Mouse (Mus musculus) stomach, embryonic 15.5 days (tissue): ENCODE results near the gene Aida. TPM values are rescaled to one million over a fixed set of nuclear protein-coding genes. Genes with fewer than 3 reads are reported as not detected.
A peak's percentile ranks its signal among the peaks of the same experiment; 100 is the strongest.

ENCODE experiments used
- ATAC-seq: fragments of 200-750 bp; cut with Nextera tagmentation; 2 replicates; pipeline ENCODE4 v1.8.0; 2017; ENCODE audit warnings: low read depth, moderate number of reproducible peaks, moderate TSS enrichment; ENCODE audit not compliant: insufficient read depth, low FRiP score
- H3K27ac ChIP-seq: fragments of 300-500 bp; sonication (generic); 2 replicates; pipeline ENCODE4 v1.5.1; 2015; ENCODE audit warnings: mild to moderate bottlenecking, inconsistent platforms
- H3K27me3 ChIP-seq: fragments of 300-500 bp; sonication (generic); replicated peaks from 2 replicates; pipeline ENCODE4 v1.6.1; 2015; ENCODE audit warnings: inconsistent platforms
- H3K36me3 ChIP-seq: fragments of 300-500 bp; sonication (generic); 2 replicates; pipeline ENCODE4 v1.6.1; 2015; ENCODE audit warnings: inconsistent platforms
- H3K4me1 ChIP-seq: fragments of 300-500 bp; sonication (generic); 2 replicates; pipeline ENCODE4 v1.6.1; 2015; ENCODE audit warnings: inconsistent platforms
- H3K4me2 ChIP-seq: fragments of 300-500 bp; sonication (generic); 2 replicates; pipeline ENCODE4 v1.6.1; 2015; ENCODE audit warnings: mild to moderate bottlenecking, inconsistent platforms
- H3K4me3 ChIP-seq: fragments of 300-500 bp; sonication (generic); replicated peaks from 2 replicates; pipeline ENCODE4 v1.5.1; 2015; ENCODE audit warnings: inconsistent platforms
- H3K9ac ChIP-seq: fragments of 300-500 bp; sonication (generic); 2 replicates; pipeline ENCODE4 v1.6.1; 2015; ENCODE audit warnings: inconsistent platforms
- H3K9me3 ChIP-seq: fragments of 300-500 bp; sonication (generic); 2 replicates; pipeline ENCODE4 v1.6.1; 2016; ENCODE audit warnings: inconsistent platforms
- WGBS: fragments of 180-500 bp; shearing (Covaris S2); methylation state at CpG from one replicate; pipeline ENCODE4 v1.1.7; 2015; 5-methylcytosine and 5-hydroxymethylcytosine counted together
- polyA plus RNA-seq: library from polyadenylated mRNA; unstranded; fragments of >200 nt; fragmentation: Nextera tagmentation; extraction: Ambion mirVana; gene quantifications from 2 replicates; pipeline ENCODE4 v1.2.1, GENCODE M21; 2015

Gene Aida
- polyA plus RNA-seq, result 37.1 and 45.1 TPM in 2 replicates

- WGBS, result 0% methylated on average over 26 of the region's 26 CpGs
- H3K9ac ChIP-seq, result peak within 1 kb of the TSS; percentile 22; the same call in 1 of the 2 replicates
- H3K9me3 ChIP-seq, result no peaks in the 10 kb centered on the region
- peak within 1 kb of the TSS; percentile 54 for H3K4me3 ChIP-seq
- no peaks in the 10 kb centered on the region for H3K27me3 ChIP-seq
- H3K4me1 ChIP-seq, result no peaks in the 10 kb centered on the region
- H3K36me3 ChIP-seq, result peaks cover 12% of the 10 kb centered on the region
- H3K27ac ChIP-seq, result peak within 1 kb of the TSS; percentile 58
- ATAC-seq, result peak; percentile 3; the same call in 1 of the 2 replicates
- peak within 1 kb of the TSS; percentile 58 for H3K4me2 ChIP-seq
Observed at GRCm38 (mm10) chr1:183296465-183296864, at the start of gene Aida. Aida (plus strand) TSS chr1:183296590.

- WGBS, result 37% methylated on average over 1 of the region's 1 CpGs
- H3K4me3 ChIP-seq, result no peak overlapping the region
- no peaks in the 10 kb centered on the region for H3K9me3 ChIP-seq
- no peak for ATAC-seq
- no peaks in the 10 kb centered on the region for H3K36me3 ChIP-seq
- H3K27me3 ChIP-seq, result no peaks in the 10 kb centered on the region
- H3K27ac ChIP-seq, result no peak overlapping the region
- H3K9ac ChIP-seq, result no peak overlapping the region
- H3K4me1 ChIP-seq, result no peaks in the 10 kb centered on the region
- no peak overlapping the region for H3K4me2 ChIP-seq
Observed at GRCm38 (mm10) chr1:183248144-183248543, 48.2 kb upstream of the Aida start.

GRCm38 (mm10) chr1:183250612-183251011, 45.8 kb upstream of the Aida start:
- Histone ChIP-seq H3K36me3 (no peaks in the 10 kb centered on the region), H3K9ac (no peak overlapping the region), H3K4me1 (no peaks in the 10 kb centered on the region), H3K9me3 (no peaks in the 10 kb centered on the region), H3K4me3 (no peak overlapping the region), H3K4me2 (no peak overlapping the region), H3K27me3 (no peaks in the 10 kb centered on the region), H3K27ac (no peak overlapping the region)
- 68% methylated on average over 4 of the region's 4 CpGs for WGBS
- no peak for ATAC-seq

- Histone ChIP-seq H3K9me3 (no peaks in the 10 kb centered on the region), H3K27ac (no peak overlapping the region), H3K27me3 (no peaks in the 10 kb centered on the region), H3K4me3 (no peak overlapping the region), H3K4me2 (no peak overlapping the region), H3K36me3 (no peaks in the 10 kb centered on the region), H3K4me1 (no peaks in the 10 kb centered on the region), H3K9ac (no peak overlapping the region)
- ATAC-seq, result no peak
- WGBS, result 60% methylated on average over 2 of the region's 2 CpGs
Observed at GRCm38 (mm10) chr1:183251818-183252217, 44.6 kb upstream of the Aida start.

GRCm38 (mm10) chr1:183252574-183252973, 43.8 kb upstream of the Aida start:
- H3K4me3 ChIP-seq, result no peak overlapping the region
- H3K36me3 ChIP-seq, result no peaks in the 10 kb centered on the region
- no peak for ATAC-seq
- no peak overlapping the region for H3K27ac ChIP-seq
- no peaks in the 10 kb centered on the region for H3K4me1 ChIP-seq
- H3K9me3 ChIP-seq, result no peaks in the 10 kb centered on the region
- H3K4me2 ChIP-seq, result no peak overlapping the region
- H3K9ac ChIP-seq, result no peak overlapping the region
- no peaks in the 10 kb centered on the region for H3K27me3 ChIP-seq
- WGBS, result 42% methylated on average over 10 of the region's 10 CpGs

- no peak overlapping the region for H3K9ac ChIP-seq
- no peak overlapping the region for H3K4me2 ChIP-seq
- H3K27ac ChIP-seq, result no peak overlapping the region
- no peaks in the 10 kb centered on the region for H3K9me3 ChIP-seq
- WGBS, result 66% methylated on average over 13 of the region's 13 CpGs
- ATAC-seq, result 0 out of 2 replicates have a peak, but pooled peaks have one; percentile 39
- H3K36me3 ChIP-seq, result no peaks in the 10 kb centered on the region
- H3K4me1 ChIP-seq, result no peaks in the 10 kb centered on the region
- no peaks in the 10 kb centered on the region for H3K27me3 ChIP-seq
- H3K4me3 ChIP-seq, result no peak overlapping the region
Observed at GRCm38 (mm10) chr1:183264145-183265008, 32.0 kb upstream of the Aida start.

GRCm38 (mm10) chr1:183265921-183266467, 30.4 kb upstream of the Aida start:
- Histone ChIP-seq H3K27ac (no peak overlapping the region), H3K4me3 (no peak overlapping the region), H3K27me3 (no peaks in the 10 kb centered on the region), H3K4me2 (no peak overlapping the region), H3K9me3 (no peaks in the 10 kb centered on the region), H3K9ac (no peak overlapping the region), H3K4me1 (no peaks in the 10 kb centered on the region), H3K36me3 (no peaks in the 10 kb centered on the region)
- 59% methylated on average over 14 of the region's 14 CpGs for WGBS
- no peak for ATAC-seq

GRCm38 (mm10) chr1:183267666-183268065, 28.7 kb upstream of the Aida start:
- Histone ChIP-seq H3K9ac (no peak overlapping the region), H3K9me3 (no peaks in the 10 kb centered on the region), H3K36me3 (no peaks in the 10 kb centered on the region), H3K27me3 (no peaks in the 10 kb centered on the region), H3K4me1 (no peaks in the 10 kb centered on the region), H3K27ac (no peak overlapping the region), H3K4me3 (no peak overlapping the region), H3K4me2 (no peak overlapping the region)
- no peak for ATAC-seq
- WGBS, result 69% methylated on average over 6 of the region's 6 CpGs

- Histone ChIP-seq H3K9ac (no peak overlapping the region), H3K27ac (no peak overlapping the region), H3K9me3 (no peaks in the 10 kb centered on the region), H3K27me3 (no peaks in the 10 kb centered on the region), H3K4me2 (no peak overlapping the region), H3K36me3 (no peaks in the 10 kb centered on the region), H3K4me3 (no peak overlapping the region), H3K4me1 (no peaks in the 10 kb centered on the region)
- WGBS, result 55% methylated on average over 10 of the region's 10 CpGs
- no peak for ATAC-seq
Observed at GRCm38 (mm10) chr1:183272867-183273818, 23.2 kb upstream of the Aida start.

- H3K36me3 ChIP-seq, result peaks cover 9% of the 10 kb centered on the region; the same call in 1 of the 2 replicates
- ATAC-seq, result no peak
- no peaks in the 10 kb centered on the region for H3K9me3 ChIP-seq
- no peaks in the 10 kb centered on the region for H3K4me1 ChIP-seq
- H3K4me3 ChIP-seq, result no peak overlapping the region
- no peak overlapping the region for H3K9ac ChIP-seq
- 51% methylated on average over 3 of the region's 3 CpGs for WGBS
- no peak overlapping the region for H3K27ac ChIP-seq
- H3K27me3 ChIP-seq, result no peaks in the 10 kb centered on the region
- H3K4me2 ChIP-seq, result no peak overlapping the region
Observed at GRCm38 (mm10) chr1:183274385-183274784, 22.0 kb upstream of the Aida start.

- H3K9ac ChIP-seq, result no peak overlapping the region
- no peak overlapping the region for H3K4me3 ChIP-seq
- no peak overlapping the region for H3K4me2 ChIP-seq
- H3K36me3 ChIP-seq, result peaks cover 21% of the 10 kb centered on the region
- no peak for ATAC-seq
- WGBS, result 63% methylated on average over 5 of the region's 5 CpGs
- no peaks in the 10 kb centered on the region for H3K27me3 ChIP-seq
- no peak overlapping the region for H3K27ac ChIP-seq
- no peaks in the 10 kb centered on the region for H3K4me1 ChIP-seq
- no peaks in the 10 kb centered on the region for H3K9me3 ChIP-seq
Observed at GRCm38 (mm10) chr1:183275763-183276162, 20.6 kb upstream of the Aida start.
